Mouse (Mus musculus) testis, adult 2 months (tissue): ENCODE data around the gene Csk.

ENCODE experiments used
- CTCF ChIP-seq: fragments of 200-500 bp; IDR thresholded peaks from 2 replicates; pipeline ENCODE4 v1.5.1; 2012; ENCODE audit warnings: low read depth, mild to moderate bottlenecking, inconsistent platforms, low read length, moderate library complexity; ENCODE audit not compliant: control insufficient read depth, insufficient read depth, insufficient replicate concordance
- POLR2A ChIP-seq: fragments of 200-500 bp; IDR thresholded peaks from 2 replicates; pipeline ENCODE4 v1.6.1; 2012; ENCODE audit warnings: low read depth, mild to moderate bottlenecking, inconsistent platforms, low read length, moderate library complexity; ENCODE audit not compliant: control insufficient read depth

GRCm38 (mm10) chr9:57617556-57618169 lies 35.8 kb downstream of the Csk start:
- TF ChIP-seq CTCF (no peak), POLR2A (no peak)
